Mouse (Mus musculus) midbrain, embryonic 14.5 days (tissue): ENCODE data around the gene Rps6. TPM values are rescaled to one million over a fixed set of nuclear protein-coding genes. Genes with fewer than 3 reads are reported as not detected.
A peak's percentile ranks its signal among the peaks of the same experiment; 100 is the strongest.

Experiments
- ATAC-seq: fragments of 200-750 bp; cut with Nextera tagmentation; 2 replicates; pipeline ENCODE4 v1.8.0; 2017; ENCODE audit warnings: moderate number of reproducible peaks, moderate library complexity; ENCODE audit not compliant: low FRiP score, low TSS enrichment
- DNase-seq: peaks from one replicate; pipeline ENCODE4 v3.0.0-alpha.2; 2015
- H3K27ac ChIP-seq: fragments of 300-500 bp; sonication (generic); replicated peaks from 2 replicates; pipeline ENCODE4 v1.5.1; 2014; ENCODE audit warnings: mild to moderate bottlenecking, low read depth, low read length, moderate library complexity
- H3K27me3 ChIP-seq: fragments of 300-500 bp; sonication (generic); 2 replicates; pipeline ENCODE4 v1.6.1; 2014; ENCODE audit warnings: low read length, control low read depth, mixed read lengths; ENCODE audit not compliant: control insufficient read depth, insufficient read depth
- H3K36me3 ChIP-seq: fragments of 300-500 bp; sonication (generic); 2 replicates; pipeline ENCODE4 v1.6.1; 2014; ENCODE audit warnings: low read length, control low read depth; ENCODE audit not compliant: control insufficient read depth, insufficient read depth
- H3K4me1 ChIP-seq: fragments of 300-500 bp; sonication (generic); 2 replicates; pipeline ENCODE4 v1.6.1; 2014; ENCODE audit warnings: mild to moderate bottlenecking, antibody characterized with exemption, low read length, control low read depth; ENCODE audit not compliant: control insufficient read depth, insufficient read depth
- H3K4me2 ChIP-seq: fragments of 300-500 bp; sonication (generic); 2 replicates; pipeline ENCODE4 v1.6.1; 2014; ENCODE audit warnings: mild to moderate bottlenecking, low read length, moderate library complexity
- H3K4me3 ChIP-seq: fragments of 300-500 bp; sonication (generic); replicated peaks from 2 replicates; pipeline ENCODE4 v1.5.1; 2014; ENCODE audit warnings: low read depth, low read length
- H3K9ac ChIP-seq: fragments of 300-500 bp; sonication (generic); replicated peaks from 2 replicates; pipeline ENCODE4 v1.6.1; 2014; ENCODE audit warnings: mild to moderate bottlenecking, low read length, moderate library complexity
- H3K9me3 ChIP-seq: fragments of 300-500 bp; sonication (generic); 2 replicates; pipeline ENCODE4 v1.6.1; 2016; ENCODE audit warnings: low read length, control low read depth, mixed read lengths; ENCODE audit not compliant: control insufficient read depth
- WGBS: fragments of 180-500 bp; shearing (Covaris S2); extraction: QIAGEN DNeasy Blood & Tissue Kit; methylation state at CpG from one replicate; pipeline ENCODE4 v1.1.7; 2014; 5-methylcytosine and 5-hydroxymethylcytosine counted together
- polyA plus RNA-seq: library from polyadenylated mRNA; unstranded; fragments of >200 nt; fragmentation: Nextera tagmentation; extraction: Ambion mirVana; gene quantifications from 2 replicates; pipeline ENCODE4 v1.2.1, GENCODE M21; 2014

Gene Rps6
- polyA plus RNA-seq, result 413 and 486 TPM in 2 replicates

GRCm38 (mm10) chr4:86857113-86858069 lies at the start of gene Rps6:
Gene Rps6 (minus strand): TSS chr4:86857412.
- under 1% methylated on average over 68 of the region's 68 CpGs for WGBS
- Histone ChIP-seq H3K4me2 (peak within 1 kb of the TSS; percentile 87), H3K9me3 (no peaks in the 10 kb centered on the region), H3K27me3 (no peaks in the 10 kb centered on the region), H3K36me3 (peaks cover 30% of the 10 kb centered on the region), H3K9ac (peak within 1 kb of the TSS; percentile 99), H3K4me1 (peaks cover 16% of the 10 kb centered on the region), H3K4me3 (peak within 1 kb of the TSS; percentile 89), H3K27ac (peak within 1 kb of the TSS; percentile 97)
- ATAC-seq (peak; percentile 98), DNase-seq (peak; percentile 99)

- ATAC-seq (no peak), DNase-seq (no peak)
- Histone ChIP-seq H3K4me1 (no peaks in the 10 kb centered on the region), H3K36me3 (no peaks in the 10 kb centered on the region), H3K9me3 (no peaks in the 10 kb centered on the region), H3K9ac (no peak overlapping the region), H3K4me2 (no peak overlapping the region), H3K4me3 (no peak overlapping the region), H3K27ac (no peak overlapping the region), H3K27me3 (no peaks in the 10 kb centered on the region)
- 76% methylated on average over 1 of the region's 1 CpGs for WGBS
Measured at GRCm38 (mm10) chr4:86905869-86906268, 48.7 kb upstream of the Rps6 start.

- no peaks in the 10 kb centered on the region for H3K36me3 ChIP-seq
- no peak overlapping the region for H3K9ac ChIP-seq
- H3K9me3 ChIP-seq, result no peaks in the 10 kb centered on the region
- ATAC-seq (no peak), DNase-seq (no peak)
- H3K4me2 ChIP-seq, result no peak overlapping the region
- no peaks in the 10 kb centered on the region for H3K27me3 ChIP-seq
- H3K27ac ChIP-seq, result no peak overlapping the region
- no peaks in the 10 kb centered on the region for H3K4me1 ChIP-seq
- WGBS, result 39% methylated on average over 3 of the region's 3 CpGs
- no peak overlapping the region for H3K4me3 ChIP-seq
Measured at GRCm38 (mm10) chr4:86904969-86905368, 47.8 kb upstream of the Rps6 start.

- H3K27ac ChIP-seq, result no peak overlapping the region
- 49% methylated on average over 6 of the region's 6 CpGs for WGBS
- DNase-seq (no peak), ATAC-seq (no peak)
- no peak overlapping the region for H3K9ac ChIP-seq
- H3K4me2 ChIP-seq, result no peak overlapping the region
- H3K27me3 ChIP-seq, result no peaks in the 10 kb centered on the region
- H3K4me1 ChIP-seq, result no peaks in the 10 kb centered on the region
- H3K4me3 ChIP-seq, result no peak overlapping the region
- no peaks in the 10 kb centered on the region for H3K9me3 ChIP-seq
- H3K36me3 ChIP-seq, result no peaks in the 10 kb centered on the region
Measured at GRCm38 (mm10) chr4:86902351-86902750, 45.1 kb upstream of the Rps6 start.

GRCm38 (mm10) chr4:86898791-86899474 lies 41.7 kb upstream of the Rps6 start:
- no peak overlapping the region for H3K4me3 ChIP-seq
- no peaks in the 10 kb centered on the region for H3K4me1 ChIP-seq
- ATAC-seq (no peak), DNase-seq (no peak)
- H3K36me3 ChIP-seq, result no peaks in the 10 kb centered on the region
- no peak overlapping the region for H3K9ac ChIP-seq
- no peak overlapping the region for H3K27ac ChIP-seq
- H3K9me3 ChIP-seq, result no peaks in the 10 kb centered on the region
- no peaks in the 10 kb centered on the region for H3K27me3 ChIP-seq
- 76% methylated on average over 14 of the region's 14 CpGs for WGBS
- no peak overlapping the region for H3K4me2 ChIP-seq

- Histone ChIP-seq H3K4me3 (no peak overlapping the region), H3K4me1 (no peaks in the 10 kb centered on the region), H3K27ac (no peak overlapping the region), H3K9ac (no peak overlapping the region), H3K27me3 (no peaks in the 10 kb centered on the region), H3K4me2 (no peak overlapping the region), H3K9me3 (no peaks in the 10 kb centered on the region), H3K36me3 (no peaks in the 10 kb centered on the region)
- DNase-seq (no peak), ATAC-seq (no peak)
- 87% methylated on average over 7 of the region's 7 CpGs for WGBS
Measured at GRCm38 (mm10) chr4:86897411-86897810, 40.2 kb upstream of the Rps6 start.

- Histone ChIP-seq H3K4me1 (no peaks in the 10 kb centered on the region), H3K9me3 (no peaks in the 10 kb centered on the region), H3K4me2 (no peak overlapping the region), H3K27ac (no peak overlapping the region), H3K4me3 (no peak overlapping the region), H3K36me3 (no peaks in the 10 kb centered on the region; the same call in 1 of the 2 replicates), H3K27me3 (no peaks in the 10 kb centered on the region), H3K9ac (no peak overlapping the region)
- ATAC-seq (no peak), DNase-seq (no peak)
- WGBS, result 73% methylated on average over 5 of the region's 5 CpGs
Measured at GRCm38 (mm10) chr4:86887879-86888278, 30.7 kb upstream of the Rps6 start.

- H3K4me2 ChIP-seq, result peak overlapping the region; percentile 40
- 54% methylated on average over 18 of the region's 18 CpGs for WGBS
- H3K27ac ChIP-seq, result no peak overlapping the region
- H3K27me3 ChIP-seq, result no peaks in the 10 kb centered on the region
- H3K4me1 ChIP-seq, result no peaks in the 10 kb centered on the region
- H3K36me3 ChIP-seq, result no peaks in the 10 kb centered on the region; the same call in 1 of the 2 replicates
- DNase-seq (peak; percentile 3), ATAC-seq (no peak)
- no peak overlapping the region for H3K4me3 ChIP-seq
- H3K9ac ChIP-seq, result no peak overlapping the region
- H3K9me3 ChIP-seq, result no peaks in the 10 kb centered on the region
Measured at GRCm38 (mm10) chr4:86886160-86886878, 29.1 kb upstream of the Rps6 start.
